Mouse (Mus musculus) CH12.LX (cell line): ENCODE results near the gene Ucn2. TPM values are rescaled to one million over a fixed set of nuclear protein-coding genes. Genes with fewer than 3 reads are reported as not detected.

Experiments used
- DNase-seq: peaks from one replicate; pipeline ENCODE4 v3.0.0-alpha.2; 2013; ENCODE audit errors: extremely low read depth
- H3K27ac ChIP-seq: 2 replicates; pipeline ENCODE4 v1.5.1; 2012; ENCODE audit warnings: low read depth, mild to moderate bottlenecking, control low read depth, moderate library complexity; ENCODE audit not compliant: insufficient read depth
- H3K27me3 ChIP-seq: replicated peaks from 2 replicates; pipeline ENCODE3; 2012; ENCODE audit warnings: inconsistent platforms
- H3K36me3 ChIP-seq, 2 experiments: replicated peaks in 1 of 2; 2 replicates each; pipeline versions ENCODE3 to v1.6.1; 2012; ENCODE audit warnings: inconsistent platforms in 1 of 2, low read length in 1 of 2, mild to moderate bottlenecking in 1 of 2, mixed read lengths in 1 of 2, moderate library complexity in 1 of 2; ENCODE audit not compliant: control insufficient read depth in 1 of 2, insufficient read depth in 1 of 2
- H3K4me1 ChIP-seq, 2 experiments: 2 replicates each; pipeline ENCODE4 v1.6.1; 2012; ENCODE audit warnings: inconsistent platforms in 1 of 2, moderate library complexity in 1 of 2; ENCODE audit not compliant: insufficient read depth in 2 of 2, control insufficient read depth in 1 of 2
- H3K4me2 ChIP-seq: 2 replicates; pipeline ENCODE4 v1.6.1; 2012; ENCODE audit warnings: low read depth, mild to moderate bottlenecking, control low read depth; ENCODE audit not compliant: poor library complexity, insufficient read depth, severe bottlenecking
- H3K4me3 ChIP-seq, 3 experiments: fragments of 150-350 bp in 1 of 3; sonication (generic) in 1 of 3; replicated peaks in 1 of 3; 2 replicates each; pipeline versions ENCODE3 to v1.5.1; 2011 to 2012; ENCODE audit warnings: low read depth in 2 of 3, low read length in 2 of 3, mild to moderate bottlenecking in 2 of 3, moderate library complexity in 2 of 3, control low read depth in 1 of 3, improper control_type of control experiment in 1 of 3, inconsistent platforms in 1 of 3, mixed read lengths in 1 of 3; ENCODE audit not compliant: poor library complexity in 1 of 3
- H3K79me2 ChIP-seq: replicated peaks from 2 replicates; pipeline ENCODE4 v1.6.1; 2012; ENCODE audit warnings: mild to moderate bottlenecking, moderate library complexity; ENCODE audit not compliant: control insufficient read depth, poor library complexity, insufficient read depth, severe bottlenecking; ENCODE audit errors: extremely low read depth
- H3K9ac ChIP-seq: 2 replicates; pipeline ENCODE4 v1.6.1; 2012; ENCODE audit warnings: low read depth, mild to moderate bottlenecking, control low read depth, moderate library complexity; ENCODE audit not compliant: insufficient read depth
- H3K9me3 ChIP-seq: replicated peaks from 2 replicates; pipeline ENCODE3; 2012; ENCODE audit warnings: low read length, inconsistent platforms, mixed read lengths
- CHD2 ChIP-seq: IDR thresholded peaks from 2 replicates; pipeline ENCODE4 v1.6.1; 2011; ENCODE audit warnings: low read length, improper control_type of control experiment
- CTCF ChIP-seq, 2 experiments: IDR thresholded peaks in 1 of 2; conservative IDR thresholded peaks in 1 of 2; 2 replicates each; pipeline ENCODE4 v1.5.1; 2011 to 2012; ENCODE audit warnings: low read depth in 2 of 2, low read length in 2 of 2, improper control_type of control experiment in 1 of 2, inconsistent platforms in 1 of 2, mild to moderate bottlenecking in 1 of 2, moderate library complexity in 1 of 2
- E2F4 ChIP-seq: IDR thresholded peaks from 2 replicates; pipeline ENCODE4 v1.6.1; 2011; ENCODE audit warnings: low read depth, low read length, improper control_type of control experiment; ENCODE audit not compliant: insufficient replicate concordance
- EP300 ChIP-seq: IDR thresholded peaks from 2 replicates; pipeline ENCODE4 v1.6.1; 2011; ENCODE audit warnings: low read length, improper control_type of control experiment
- ETS1 ChIP-seq: conservative IDR thresholded peaks from 2 replicates; pipeline ENCODE4 v1.6.1; 2012; ENCODE audit warnings: low read depth, mild to moderate bottlenecking, inconsistent platforms, low read length, improper control_type of control experiment, moderate library complexity
- HCFC1 ChIP-seq: IDR thresholded peaks from 2 replicates; pipeline ENCODE4 v1.6.1; 2012; ENCODE audit warnings: low read depth, mild to moderate bottlenecking, inconsistent platforms, low read length, improper control_type of control experiment
- IRF4 ChIP-seq: IDR thresholded peaks from 2 replicates; pipeline ENCODE4 v1.6.1; 2014; ENCODE audit warnings: low read depth, mild to moderate bottlenecking, inconsistent platforms, low read length, improper control_type of control experiment
- KAT2A ChIP-seq: IDR thresholded peaks from 2 replicates; pipeline ENCODE4 v1.6.1; 2012; ENCODE audit warnings: low read length, improper control_type of control experiment, inconsistent platforms; ENCODE audit not compliant: insufficient replicate concordance
- MAFK ChIP-seq: IDR thresholded peaks from 2 replicates; pipeline ENCODE4 v1.6.1; 2011; ENCODE audit warnings: low read length, improper control_type of control experiment; ENCODE audit not compliant: insufficient replicate concordance
- MAX ChIP-seq: IDR thresholded peaks from 2 replicates; pipeline ENCODE4 v1.6.1; 2011; ENCODE audit warnings: low read length, improper control_type of control experiment
- MXI1 ChIP-seq: IDR thresholded peaks from 2 replicates; pipeline ENCODE4 v1.6.1; 2011; ENCODE audit warnings: mild to moderate bottlenecking, low read depth, low read length, improper control_type of control experiment
- NELFE ChIP-seq: IDR thresholded peaks from 2 replicates; pipeline ENCODE4 v1.6.1; 2011; ENCODE audit warnings: low read depth, low read length, improper control_type of control experiment
- NRF1 ChIP-seq: IDR thresholded peaks from 2 replicates; pipeline ENCODE4 v1.6.1; 2014; ENCODE audit warnings: low read depth, mild to moderate bottlenecking, inconsistent platforms, low read length, improper control_type of control experiment, moderate library complexity
- PAX5 ChIP-seq: IDR thresholded peaks from 2 replicates; pipeline ENCODE4 v1.6.1; 2012; ENCODE audit warnings: low read length, inconsistent platforms, mixed read lengths
- POLR2A ChIP-seq: IDR thresholded peaks from 2 replicates; pipeline ENCODE4 v1.6.1; 2011; ENCODE audit warnings: low read depth, mild to moderate bottlenecking, improper control_type of control experiment, low read length
- POLR2AphosphoS2 ChIP-seq: IDR thresholded peaks from 2 replicates; pipeline ENCODE4 v1.6.1; 2011; ENCODE audit warnings: low read depth, low read length, improper control_type of control experiment
- RCOR1 ChIP-seq: conservative IDR thresholded peaks from 2 replicates; pipeline ENCODE4 v1.6.1; 2012; ENCODE audit warnings: low read depth, mild to moderate bottlenecking, inconsistent platforms, low read length, improper control_type of control experiment
- SMC3 ChIP-seq: IDR thresholded peaks from 2 replicates; pipeline ENCODE4 v1.6.1; 2011; ENCODE audit warnings: low read depth, low read length, improper control_type of control experiment
- TBP ChIP-seq: conservative IDR thresholded peaks from 2 replicates; pipeline ENCODE4 v1.6.1; 2011; ENCODE audit warnings: low read depth, low read length, improper control_type of control experiment
- TCF12 ChIP-seq: IDR thresholded peaks from 2 replicates; pipeline ENCODE4 v1.6.1; 2014; ENCODE audit warnings: low read depth, mild to moderate bottlenecking, inconsistent platforms, low read length, improper control_type of control experiment
- UBTF ChIP-seq: IDR thresholded peaks from 2 replicates; pipeline ENCODE4 v1.6.1; 2012; ENCODE audit warnings: low read depth, mild to moderate bottlenecking, inconsistent platforms, low read length, improper control_type of control experiment, moderate library complexity
- ZMIZ1 ChIP-seq: IDR thresholded peaks from 2 replicates; pipeline ENCODE4 v1.6.1; 2012; ENCODE audit warnings: low read depth, mild to moderate bottlenecking, inconsistent platforms, low read length, improper control_type of control experiment
- ZNF384 ChIP-seq: IDR thresholded peaks from 2 replicates; pipeline ENCODE4 v1.6.1; 2012; ENCODE audit warnings: low read depth, low read length, improper control_type of control experiment, inconsistent platforms
- dilution Hi-C: fragments of 300-500 bp; cut with MboI; formaldehyde crosslinking; loops from 2 replicates; pipeline ENCODE4 v1.14.3; 2020; ENCODE audit warnings: low sequenced_read_pairs; ENCODE audit not compliant: extremely low pct_unique_long_range_greater_than_20kb, extremely low pct_ligation_motif_present
- in situ Hi-C: fragments of 300-500 bp; cut with MboI; formaldehyde crosslinking; loops from 3 replicates; pipeline ENCODE4 v1.14.3; 2019; ENCODE audit warnings: low sequenced_read_pairs, low pct_ligation_motif_present, low pct_unique_long_range_greater_than_20kb, mixed read lengths
- polyA plus RNA-seq: library from polyadenylated mRNA; unstranded; fragments of >175 nt; gene quantifications from 2 replicates; pipeline ENCODE4 v1.2.1, GENCODE M21; 2012; ENCODE audit warnings: low read depth; ENCODE audit not compliant: insufficient read length
- total RNA-seq, 2 experiments: library from RNA; depleted of rRNA; stranded (reverse); fragments of 300-350 nt in 1 of 2; fragments of >200 nt in 1 of 2; gene quantifications; 2 replicates each; pipeline ENCODE4 v1.2.3; 2012 to 2014

The Ucn2 gene
- total and polyA plus RNA-seq, 3 experiments, result 0.40 TPM; not detected in 2

DNA sequence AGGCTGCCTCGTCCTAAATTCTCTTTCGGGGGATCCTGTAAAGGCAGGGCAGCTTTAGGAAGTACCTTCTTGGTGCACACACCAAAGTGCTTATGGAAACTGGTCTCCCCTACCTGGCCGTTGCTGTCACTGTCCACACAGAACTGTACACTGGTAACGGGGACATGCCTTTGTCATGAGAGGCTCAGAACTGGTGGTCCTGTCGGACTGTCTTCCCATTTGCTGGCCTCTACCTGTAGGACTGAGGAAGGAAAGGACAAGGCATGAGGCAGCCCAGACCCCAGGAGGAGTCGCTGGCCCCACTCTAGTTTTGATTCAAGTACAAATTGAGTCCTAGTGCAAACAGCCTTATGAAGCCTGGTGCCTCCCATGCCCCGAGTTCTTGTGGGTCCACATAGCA, 45.2 kb downstream of the Ucn2 start:
- DNase-seq, result no peak
- no peak overlapping the region for H3K27ac ChIP-seq
- TF ChIP-seq MAX, result no peak
- no peak for TF ChIP-seq NELFE
- TF ChIP-seq KAT2A, result no peak
- no peak for TF ChIP-seq MAFK
- H3K4me2 ChIP-seq, result no peak overlapping the region
- H3K27me3 ChIP-seq, result no peaks in the 10 kb centered on the region
- dilution Hi-C loops (no loop called here), in situ Hi-C loops (no loop called here)
- H3K4me3 ChIP-seq, result no peak overlapping the region
- no peaks in the 10 kb centered on the region for H3K79me2 ChIP-seq
- H3K36me3 ChIP-seq, result peaks cover 0 to 39% of the 10 kb centered on the region in 2 experiments
- H3K4me1 ChIP-seq, result no peaks in the 10 kb centered on the region
- no peaks in the 10 kb centered on the region for H3K9me3 ChIP-seq
- H3K9ac ChIP-seq, result no peak overlapping the region

DNA sequence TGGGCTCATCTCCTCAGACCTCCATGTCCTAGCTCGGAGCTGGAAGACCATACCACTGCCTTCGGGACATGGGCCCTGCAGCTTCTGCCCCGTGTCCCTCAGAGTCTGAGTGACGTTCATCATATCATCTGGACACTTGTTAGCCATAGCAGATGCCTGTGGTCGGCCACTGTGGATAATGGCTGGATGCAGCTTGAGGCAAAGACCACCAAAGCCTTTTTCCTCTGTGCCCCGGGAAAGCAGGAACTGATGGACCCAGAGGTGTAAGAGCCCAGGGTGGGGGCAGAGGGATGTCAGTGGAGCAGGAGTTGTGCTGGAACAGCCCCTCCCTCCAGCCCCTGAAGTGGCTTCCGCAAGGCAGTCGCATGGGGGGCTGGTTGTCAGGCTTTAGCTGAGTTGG, 45.9 kb downstream of the Ucn2 start:
- Histone ChIP-seq H3K27ac (no peak overlapping the region), H3K27me3 (no peaks in the 10 kb centered on the region), H3K9me3 (no peaks in the 10 kb centered on the region), H3K4me1 (no peaks in the 10 kb centered on the region), H3K79me2 (no peaks in the 10 kb centered on the region), H3K36me3 (peaks cover 0 to 36% of the 10 kb centered on the region in 2 experiments), H3K4me2 (no peak overlapping the region), H3K4me3 (no peak overlapping the region), H3K9ac (no peak overlapping the region)
- TF ChIP-seq TBP (no peak), E2F4 (no peak), KAT2A (no peak), EP300 (no peak), UBTF (no peak)
- dilution Hi-C loops, result no loop called here
- in situ Hi-C loops, result no loop called here
- no peak for DNase-seq

DNA sequence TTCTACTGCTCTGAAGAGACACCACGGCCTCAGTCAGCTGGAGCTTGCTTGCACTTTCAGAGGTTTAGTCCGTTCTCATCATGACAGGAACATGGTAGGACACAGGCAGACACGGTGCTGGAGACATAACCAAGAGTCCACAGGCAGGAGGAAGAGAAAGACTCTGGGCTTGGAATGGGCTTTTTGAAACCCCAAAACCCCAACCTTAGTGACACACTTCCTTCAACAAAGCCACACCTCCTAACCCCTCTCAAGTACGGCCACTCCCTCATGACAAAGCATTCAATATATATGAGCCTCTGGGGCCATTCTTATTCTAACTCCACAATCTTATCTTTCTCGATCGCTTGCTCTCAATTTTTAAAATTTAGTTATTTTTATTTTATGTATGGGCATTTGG, 46.6 kb downstream of the Ucn2 start:
- Histone ChIP-seq H3K36me3 (peaks cover 0 to 31% of the 10 kb centered on the region in 2 experiments), H3K9me3 (no peaks in the 10 kb centered on the region), H3K27ac (no peak overlapping the region), H3K9ac (no peak overlapping the region), H3K27me3 (no peaks in the 10 kb centered on the region), H3K4me3 (no peak overlapping the region), H3K4me1 (no peaks in the 10 kb centered on the region), H3K79me2 (no peaks in the 10 kb centered on the region), H3K4me2 (no peak overlapping the region)
- TF ChIP-seq MXI1 (no peak), ZNF384 (no peak), TCF12 (no peak), PAX5 (no peak), CHD2 (no peak), POLR2A (no peak), ETS1 (no peak), POLR2AphosphoS2 (no peak), MAX (no peak), CTCF (conservative IDR thresholded peaks at IDR 0.05 in 1 of 2, IDR thresholded peaks at IDR 0.05 in 1 of 2; ENCODE audit: low read depth in 2 of 2, low read length in 2 of 2) (no peak), HCFC1 (no peak), SMC3 (no peak), NRF1 (no peak), IRF4 (no peak), RCOR1 (no peak), ZMIZ1 (no peak), MAFK (no peak)
- DNase-seq, result no peak
- dilution Hi-C loops, result no loop called here
- in situ Hi-C loops, result no loop called here
